Mouse (Mus musculus) cerebellum, adult 11 months (tissue): ENCODE results near the gene F7.
"Not testable (repeated sequence)": the region's sequence is repeated elsewhere in the genome, so short reads cannot be mapped to it uniquely, and the experiment has no call there.

Source experiments
- DNase-seq: peaks from one replicate; pipeline ENCODE4 v3.0.0; 2022

F7 gene

DNA sequence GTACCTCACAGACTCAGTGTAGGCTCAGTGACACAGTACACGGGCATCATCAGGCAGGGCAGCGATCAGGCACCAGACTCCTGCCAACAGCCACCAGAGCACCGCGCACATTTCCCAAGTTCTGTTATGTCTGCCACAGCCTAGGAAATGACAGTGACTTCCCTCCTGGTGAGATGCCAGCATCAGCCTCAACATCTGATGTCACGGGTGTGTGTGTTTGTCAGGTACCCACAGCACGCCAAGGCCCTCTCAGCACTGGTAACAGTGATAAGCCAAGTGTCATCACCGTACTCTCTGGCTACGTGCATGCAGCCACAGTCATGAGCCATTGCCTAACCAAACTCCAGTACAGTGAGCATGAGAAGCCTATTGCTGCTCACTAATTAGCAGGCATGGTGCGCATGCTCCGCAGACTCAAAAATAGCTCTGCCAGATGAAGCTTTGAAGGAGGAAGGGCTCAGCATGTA lies 10.5 kb downstream of the F7 start:
- DNase-seq, result no peak

DNA sequence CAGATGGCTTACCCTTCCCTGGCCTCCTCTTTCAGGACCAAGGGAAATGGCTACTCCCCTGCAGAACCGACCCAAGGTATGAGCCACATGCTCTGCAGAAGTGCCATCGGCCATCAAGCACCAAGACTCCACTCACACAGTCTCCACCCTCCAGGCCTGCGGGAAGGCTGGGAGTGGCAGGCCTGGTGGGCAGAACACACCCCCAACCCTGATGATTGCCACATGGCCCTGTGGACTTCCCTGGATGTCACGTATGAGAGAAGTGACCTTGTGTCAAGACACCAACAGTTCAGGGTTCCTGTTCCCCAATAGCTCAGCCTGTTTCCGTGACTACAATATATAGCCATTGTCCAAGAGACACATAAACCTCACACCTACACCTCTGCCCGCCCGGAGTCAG lies 11.2 kb downstream of the F7 start, which contains the start of gene F10:
Gene F10, plus strand, starts transcription at position 294 of the 400 bp plus-strand sequence.
- no peak for DNase-seq

- no peak for DNase-seq
These were observed 11.7 kb downstream of the F7 start for GRCm38 (mm10) chr8:13037569-13037968.

DNA sequence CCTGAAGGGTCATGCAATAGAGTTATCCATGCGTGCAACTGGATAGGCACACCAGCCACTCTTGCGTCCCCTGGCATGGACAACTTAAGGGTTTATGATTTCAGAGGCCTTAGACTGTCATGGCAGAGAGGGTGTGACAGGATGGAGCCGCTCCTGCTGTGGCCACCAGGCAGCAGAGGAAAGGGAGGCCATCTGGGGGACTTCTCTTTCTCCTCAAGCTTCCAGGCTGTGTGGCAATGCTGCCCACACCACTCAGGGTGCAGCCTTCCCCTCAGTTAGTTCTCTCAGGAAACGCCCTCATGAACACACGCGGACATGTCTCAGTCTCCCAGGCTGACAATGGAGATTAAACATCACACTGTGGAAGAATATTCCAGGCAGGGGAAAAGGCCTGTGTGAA lies 13.2 kb downstream of the F7 start:
- no peak for DNase-seq

- DNase-seq, result no peak
These were observed 15.6 kb downstream of the F7 start for GRCm38 (mm10) chr8:13041459-13041858.

- DNase-seq, result no peak
These were observed 21.8 kb downstream of the F7 start for GRCm38 (mm10) chr8:13047652-13048051.

GRCm38 (mm10) chr8:13050550-13050949 lies 24.7 kb downstream of the F7 start:
- DNase-seq, result no peak

- DNase-seq, result no peak
These were observed 31.5 kb downstream of the F7 start for GRCm38 (mm10) chr8:13057351-13057750.

GRCm38 (mm10) chr8:13060441-13061150 lies 34.8 kb downstream of the F7 start, which contains the start of gene Proz:
Proz (plus strand) TSS chr8:13060914.
- no peak for DNase-seq

DNA sequence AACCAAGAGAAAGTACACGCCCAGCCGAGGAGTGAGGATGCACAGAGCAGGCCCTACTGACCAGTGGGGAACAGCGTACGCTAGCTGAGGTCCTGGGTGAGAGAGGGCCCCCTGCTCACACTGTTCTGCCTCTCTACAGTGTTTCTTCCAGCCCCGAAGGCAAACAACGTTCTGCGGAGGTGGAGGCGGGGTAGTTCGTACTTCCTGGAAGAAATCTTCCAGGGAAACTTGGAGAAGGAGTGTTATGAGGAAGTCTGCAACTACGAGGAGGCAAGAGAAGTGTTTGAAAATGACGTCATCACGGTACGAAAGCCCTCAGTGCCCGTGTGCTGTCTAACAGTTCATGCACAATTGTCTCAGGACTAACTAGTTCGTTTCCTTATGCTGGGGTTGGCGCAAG lies 37.3 kb downstream of the F7 start:
- no peak for DNase-seq

- no peak for DNase-seq
These were observed 47.4 kb downstream of the F7 start for GRCm38 (mm10) chr8:13073255-13073654.

- DNase-seq, result no peak
These were observed 49.2 kb downstream of the F7 start for GRCm38 (mm10) chr8:13075044-13075443.

GRCm38 (mm10) chr8:13075579-13075978 lies 49.7 kb downstream of the F7 start:
- DNase-seq, result not testable (repeated sequence)

DNA sequence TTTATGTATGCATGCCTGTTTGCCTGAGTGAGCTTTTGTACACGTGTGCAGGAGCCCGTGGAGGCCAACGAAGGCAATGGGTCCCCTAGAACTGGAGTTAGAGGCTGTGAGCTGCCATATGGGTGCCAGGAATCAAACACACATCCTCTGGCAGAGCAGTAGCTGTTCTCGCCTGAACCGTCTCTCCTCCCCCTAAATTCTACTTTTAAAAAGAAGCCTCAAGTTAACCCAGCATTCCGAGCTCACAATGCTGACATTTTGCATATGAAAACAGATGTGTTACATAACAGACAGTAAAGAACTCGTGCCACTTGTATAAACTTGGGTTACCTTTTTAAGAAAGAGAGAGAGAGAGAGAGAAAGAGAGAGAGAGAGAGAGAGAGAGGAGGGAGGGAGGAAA lies 51.7 kb downstream of the F7 start:
- no peak for DNase-seq
